Mouse (Mus musculus): ENCODE results near the gene Dusp5.

- TF ChIP-seq CTCF (IDR thresholded peaks at IDR 0.05; ENCODE audit: insufficient read depth, low read length) (no peak), POLR2A (IDR thresholded peaks at IDR 0.05; ENCODE audit: borderline replicate concordance, extremely low read depth, low read depth, low read length) (no peak)
Observed at GRCm38 (mm10) chr19:53534757-53535410, 6.0 kb downstream of the Dusp5 start.
